Mouse (Mus musculus): ENCODE measurements at regions not wholly inside any gene's neighbourhood (a gene's known extent, or its start where the extent isn't known, plus 50 kb on each side); places are given as distances from the start of the nearest gene placed in this dataset.

DNA sequence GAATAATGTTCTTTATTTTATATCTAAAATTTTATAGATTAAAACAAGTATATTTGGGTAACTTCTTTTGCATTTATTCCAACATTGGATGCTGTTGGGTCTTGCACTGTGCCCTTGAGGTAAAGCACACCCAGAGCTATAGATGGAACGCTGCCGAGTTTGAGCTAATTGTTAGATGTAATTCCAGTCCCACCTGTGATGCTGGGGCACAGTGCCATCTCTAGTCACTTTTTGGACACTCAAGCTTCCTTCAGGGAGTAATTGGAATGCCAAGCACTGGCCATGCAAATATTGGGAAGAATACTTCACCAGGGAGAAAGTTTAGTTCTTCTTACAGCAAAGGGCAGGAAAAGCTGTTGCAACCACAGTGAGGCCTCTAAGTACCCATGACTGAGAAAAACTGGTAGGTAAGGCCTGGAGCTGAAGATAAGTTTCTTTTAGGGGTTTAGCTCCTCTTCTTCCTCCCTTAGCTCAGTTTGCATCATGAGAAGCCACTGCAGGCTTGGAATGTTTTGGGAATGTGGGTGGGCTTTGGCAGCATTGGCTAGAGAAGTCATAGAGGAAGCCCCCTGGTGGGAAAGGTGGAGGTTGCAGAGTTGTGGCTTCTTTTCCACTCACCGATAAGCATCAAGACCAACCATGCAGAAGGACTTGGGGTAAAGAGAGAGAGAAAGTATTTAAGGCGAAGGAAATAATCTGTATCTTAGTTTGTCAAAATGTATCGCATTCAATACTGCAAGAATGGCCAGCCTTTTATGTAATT, 189.1 kb downstream of the Rsl24d1 start:
- Histone ChIP-seq H3K4me1 (replicated peaks; ENCODE audit: control insufficient read depth, insufficient read depth, low read length) (no peaks in the 10 kb centered on the region), H3K4me3 (ENCODE audit: control insufficient read depth, insufficient read depth, low read length) (no peak overlapping the region), H3K27me3 (ENCODE audit: control insufficient read depth, insufficient read depth, low read length) (no peaks in the 10 kb centered on the region), H3K36me3 (ENCODE audit: control insufficient read depth, insufficient read depth, low read length) (no peaks in the 10 kb centered on the region), H3K27ac (ENCODE audit: control insufficient read depth, insufficient read depth, low read length) (no peak overlapping the region)
- no peak for TF ChIP-seq POLR2A (IDR thresholded peaks at IDR 0.05; ENCODE audit: control insufficient read depth, extremely low read depth, insufficient read depth, low read length, poor library complexity)
- TF ChIP-seq CTCF (IDR thresholded peaks at IDR 0.05; ENCODE audit: borderline replicate concordance, control insufficient read depth, extremely low read depth, insufficient read depth, low read length, poor library complexity) = no peak
- no peak for DNase-seq
- WGBS = 93% methylated on average over 5 of the region's 5 CpGs

GRCm38 (mm10) chr9:73317048-73317447, 203.8 kb downstream of the Rsl24d1 start:
- H3K4me3 ChIP-seq (ENCODE audit: control insufficient read depth, insufficient read depth, low read length) = no peak overlapping the region
- no peaks in the 10 kb centered on the region for H3K4me1 ChIP-seq (replicated peaks; ENCODE audit: control insufficient read depth, insufficient read depth, low read length)
- H3K36me3 ChIP-seq (ENCODE audit: control insufficient read depth, insufficient read depth, low read length) = no peaks in the 10 kb centered on the region
- TF ChIP-seq POLR2A (IDR thresholded peaks at IDR 0.05; ENCODE audit: control insufficient read depth, extremely low read depth, insufficient read depth, low read length, poor library complexity) (no peak), CTCF (IDR thresholded peaks at IDR 0.05; ENCODE audit: borderline replicate concordance, control insufficient read depth, extremely low read depth, insufficient read depth, low read length, poor library complexity) (no peak)
- H3K27ac ChIP-seq (ENCODE audit: control insufficient read depth, insufficient read depth, low read length) = no peak overlapping the region
- WGBS = 10% methylated on average over 1 of the region's 1 CpGs
- no peak for DNase-seq
- H3K27me3 ChIP-seq (ENCODE audit: control insufficient read depth, insufficient read depth, low read length) = no peaks in the 10 kb centered on the region

DNA sequence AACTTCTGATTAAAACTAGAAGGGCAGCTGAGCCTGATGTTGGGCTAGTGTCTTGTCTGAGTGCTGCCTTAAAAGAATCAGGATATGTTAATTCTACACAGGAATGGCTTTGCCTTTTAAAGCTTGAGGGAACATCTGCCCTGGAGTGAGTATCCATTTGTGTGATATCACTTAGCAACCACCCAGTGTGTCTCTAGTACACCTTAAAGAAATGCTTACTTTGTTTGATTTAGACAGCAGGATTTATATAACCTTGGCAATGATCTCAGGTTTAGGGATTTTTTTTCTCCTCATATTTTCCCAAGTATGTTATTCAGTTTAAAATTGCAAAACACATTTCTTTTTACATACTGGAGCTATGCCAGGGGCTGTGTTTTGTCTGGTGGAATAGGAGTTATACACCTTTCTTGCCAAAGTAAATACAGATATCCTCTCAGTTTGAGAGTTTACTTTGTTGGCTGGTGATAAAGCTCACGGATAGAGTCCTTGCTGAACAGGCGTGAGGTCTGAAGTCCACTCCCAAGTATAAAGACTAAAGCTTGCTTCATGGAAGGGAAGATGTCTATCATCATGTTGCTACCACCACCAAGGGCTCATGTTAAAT, 206.6 kb downstream of the Rsl24d1 start:
- Histone ChIP-seq H3K27me3 (ENCODE audit: control insufficient read depth, insufficient read depth, low read length) (no peaks in the 10 kb centered on the region), H3K27ac (ENCODE audit: control insufficient read depth, insufficient read depth, low read length) (no peak overlapping the region), H3K36me3 (ENCODE audit: control insufficient read depth, insufficient read depth, low read length) (no peaks in the 10 kb centered on the region), H3K4me3 (ENCODE audit: control insufficient read depth, insufficient read depth, low read length) (no peak overlapping the region), H3K4me1 (replicated peaks; ENCODE audit: control insufficient read depth, insufficient read depth, low read length) (no peaks in the 10 kb centered on the region)
- WGBS = 91% methylated on average over 2 of the region's 2 CpGs
- TF ChIP-seq POLR2A (IDR thresholded peaks at IDR 0.05; ENCODE audit: control insufficient read depth, extremely low read depth, insufficient read depth, low read length, poor library complexity) (no peak), CTCF (IDR thresholded peaks at IDR 0.05; ENCODE audit: borderline replicate concordance, control insufficient read depth, extremely low read depth, insufficient read depth, low read length, poor library complexity) (no peak)
- DNase-seq = no peak

- DNase-seq = no peak
- no peaks in the 10 kb centered on the region for H3K27me3 ChIP-seq (ENCODE audit: control insufficient read depth, insufficient read depth, low read length)
- TF ChIP-seq POLR2A (IDR thresholded peaks at IDR 0.05; ENCODE audit: control insufficient read depth, extremely low read depth, insufficient read depth, low read length, poor library complexity) = no peak
- no peak for TF ChIP-seq CTCF (IDR thresholded peaks at IDR 0.05; ENCODE audit: borderline replicate concordance, control insufficient read depth, extremely low read depth, insufficient read depth, low read length, poor library complexity)
- H3K27ac ChIP-seq (ENCODE audit: control insufficient read depth, insufficient read depth, low read length) = no peak overlapping the region
- no peaks in the 10 kb centered on the region for H3K36me3 ChIP-seq (ENCODE audit: control insufficient read depth, insufficient read depth, low read length)
- H3K4me1 ChIP-seq (replicated peaks; ENCODE audit: control insufficient read depth, insufficient read depth, low read length) = no peaks in the 10 kb centered on the region
- H3K4me3 ChIP-seq (ENCODE audit: control insufficient read depth, insufficient read depth, low read length) = no peak overlapping the region
Observed at GRCm38 (mm10) chr9:73331066-73331465, 217.8 kb downstream of the Rsl24d1 start.

DNA sequence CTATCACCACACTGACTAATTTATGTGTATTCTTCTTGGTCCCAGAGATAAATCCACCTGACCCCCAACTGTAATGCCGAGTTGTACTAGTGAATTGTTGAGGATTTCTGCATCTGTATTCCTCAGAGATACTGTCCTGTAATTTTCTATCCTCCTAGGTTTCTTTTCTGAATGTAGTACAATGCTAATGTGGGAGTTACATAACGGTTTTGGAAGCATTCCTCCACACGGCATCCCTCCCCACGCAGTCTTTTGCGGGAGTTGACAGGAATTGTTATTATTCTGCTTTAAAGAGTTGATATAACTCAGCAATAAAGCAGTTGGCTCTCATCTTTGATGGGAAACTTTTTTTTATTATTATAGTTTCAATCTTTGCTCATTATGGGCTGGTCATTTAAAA, 222.8 kb downstream of the Rsl24d1 start:
- WGBS = 89% methylated on average over 5 of the region's 5 CpGs

DNA sequence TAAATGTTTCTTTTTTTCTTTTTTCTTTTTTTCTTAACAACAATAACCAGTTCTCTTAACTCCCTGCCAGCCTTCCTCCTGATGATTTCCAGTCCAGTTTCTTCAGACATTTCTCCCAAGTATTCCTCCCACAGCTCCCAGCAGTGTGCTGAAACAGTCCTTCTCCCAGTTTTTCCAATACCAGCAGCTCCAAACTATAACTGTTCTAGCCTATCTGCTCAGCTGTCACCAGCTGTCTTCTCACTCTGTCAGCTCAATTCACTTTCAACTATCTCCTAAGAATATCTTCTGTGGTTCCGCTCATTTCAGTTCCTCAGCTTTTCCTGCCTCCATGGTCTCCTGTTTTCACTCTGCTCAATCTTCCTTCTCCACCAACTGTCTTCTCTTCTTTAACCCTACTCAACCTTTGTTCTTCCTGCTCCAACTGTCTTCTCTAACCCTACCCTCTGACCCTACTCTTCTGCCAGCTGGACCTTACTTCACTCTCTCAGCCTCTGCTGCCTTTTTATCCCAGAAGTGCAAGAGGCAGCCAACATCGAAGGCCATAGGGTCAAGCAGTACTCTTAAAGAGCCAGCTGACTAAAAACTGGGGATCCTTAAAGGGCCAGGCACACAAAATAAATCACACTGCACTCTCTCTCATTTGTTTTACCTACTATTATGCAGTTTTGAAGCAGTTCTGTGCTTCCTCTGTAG, 224.0 kb downstream of the Rsl24d1 start:
- H3K4me1 ChIP-seq (replicated peaks; ENCODE audit: control insufficient read depth, insufficient read depth, low read length) = no peaks in the 10 kb centered on the region
- TF ChIP-seq POLR2A (IDR thresholded peaks at IDR 0.05; ENCODE audit: control insufficient read depth, extremely low read depth, insufficient read depth, low read length, poor library complexity) (no peak), CTCF (IDR thresholded peaks at IDR 0.05; ENCODE audit: borderline replicate concordance, control insufficient read depth, extremely low read depth, insufficient read depth, low read length, poor library complexity) (no peak)
- DNase-seq = no peak
- no peak overlapping the region for H3K27ac ChIP-seq (ENCODE audit: control insufficient read depth, insufficient read depth, low read length)
- no peak overlapping the region for H3K4me3 ChIP-seq (ENCODE audit: control insufficient read depth, insufficient read depth, low read length)
- H3K27me3 ChIP-seq (ENCODE audit: control insufficient read depth, insufficient read depth, low read length) = no peaks in the 10 kb centered on the region
- no peaks in the 10 kb centered on the region for H3K36me3 ChIP-seq (ENCODE audit: control insufficient read depth, insufficient read depth, low read length)
- 87% methylated on average over 2 of the region's 2 CpGs for whole genome bisulfite sequencing

More for the DNA sequence above, 222.8 kb downstream of the Rsl24d1 start:
- Histone ChIP-seq H3K36me3 (ENCODE audit: control insufficient read depth, insufficient read depth, low read length) (no peaks in the 10 kb centered on the region), H3K27me3 (ENCODE audit: control insufficient read depth, insufficient read depth, low read length) (no peaks in the 10 kb centered on the region), H3K27ac (ENCODE audit: control insufficient read depth, insufficient read depth, low read length) (no peak overlapping the region), H3K4me1 (replicated peaks; ENCODE audit: control insufficient read depth, insufficient read depth, low read length) (no peaks in the 10 kb centered on the region), H3K4me3 (ENCODE audit: control insufficient read depth, insufficient read depth, low read length) (no peak overlapping the region)
- DNase-seq = no peak
- no peak for TF ChIP-seq POLR2A (IDR thresholded peaks at IDR 0.05; ENCODE audit: control insufficient read depth, extremely low read depth, insufficient read depth, low read length, poor library complexity)
- TF ChIP-seq CTCF (IDR thresholded peaks at IDR 0.05; ENCODE audit: borderline replicate concordance, control insufficient read depth, extremely low read depth, insufficient read depth, low read length, poor library complexity) = no peak
